Mouse (Mus musculus): ENCODE measurements at regions not wholly inside any gene's neighbourhood (a gene's known extent, or its start where the extent isn't known, plus 50 kb on each side); places are given as distances from the start of the nearest gene placed in this dataset.

GRCm38 (mm10) chr19:60055121-60055874, 111.8 kb upstream of the Rab11fip2 start:
- DNase-seq (ENCODE audit: low spot score) = no peak
- intact Hi-C loops (cut with DNase I) = no loop called here

GRCm38 (mm10) chr19:60051151-60051550, 107.7 kb upstream of the Rab11fip2 start:
- DNase-seq (ENCODE audit: low spot score) = no peak
- intact Hi-C loops (cut with DNase I) = no loop called here

- intact Hi-C loops (cut with DNase I) = no loop called here
- no peak for DNase-seq (ENCODE audit: low spot score)
These were observed 97.3 kb upstream of the Rab11fip2 start for GRCm38 (mm10) chr19:60040721-60041120.

GRCm38 (mm10) chr19:60032667-60033066, 89.2 kb upstream of the Rab11fip2 start:
- intact Hi-C loops (cut with DNase I) = no loop called here
- DNase-seq (ENCODE audit: low spot score) = no peak

GRCm38 (mm10) chr19:60030212-60030788, 86.8 kb upstream of the Rab11fip2 start:
- intact Hi-C loops (cut with DNase I) = no loop called here
- DNase-seq (ENCODE audit: low spot score) = no peak

GRCm38 (mm10) chr19:60029720-60030119, 86.3 kb upstream of the Rab11fip2 start:
- no peak for DNase-seq (ENCODE audit: low spot score)
- intact Hi-C loops (cut with DNase I) = no loop called here

GRCm38 (mm10) chr19:60015614-60016300, 72.3 kb upstream of the Rab11fip2 start:
- intact Hi-C loops (cut with DNase I) = no loop called here
- DNase-seq (ENCODE audit: low spot score) = no peak

GRCm38 (mm10) chr19:59995557-59995956, 52.1 kb upstream of the Rab11fip2 start:
- intact Hi-C loops (cut with DNase I) = no loop called here
- DNase-seq (ENCODE audit: low spot score) = no peak
